Mouse (Mus musculus): ENCODE measurements around the gene Fcgrt. TPM values are rescaled to one million over a fixed set of nuclear protein-coding genes. Genes with fewer than 3 reads are reported as not detected.

Fcgrt gene
- polyA plus RNA-seq, 1 experiment from 2014 or later: 53.8 TPM

GRCm38 (mm10) chr7:45056972-45057348 lies 46.7 kb downstream of the Fcgrt start:
- Histone ChIP-seq H3K9me3 (ENCODE audit: control insufficient read depth, low read length) (no peaks in the 10 kb centered on the region), H3K4me2 (ENCODE audit: low read length) (no peak overlapping the region), H3K36me3 (ENCODE audit: control insufficient read depth, insufficient read depth, low read length) (no peaks in the 10 kb centered on the region), H3K4me3 (ENCODE audit: control insufficient read depth in 1 of 2, insufficient read depth in 1 of 2, low read depth in 1 of 2, low read length in 2 of 2) (no peak overlapping the region), H3K27me3 (ENCODE audit: control insufficient read depth, insufficient read depth, low read length) (no peaks in the 10 kb centered on the region), H3K4me1 (ENCODE audit: control insufficient read depth in 2 of 2, insufficient read depth in 2 of 2, low read length in 2 of 2) (peaks cover 5 to 7% of the 10 kb centered on the region in 2 experiments; a peak in 3 of 4 replicates), H3K27ac (replicated peaks in 1 of 2; ENCODE audit: control insufficient read depth in 1 of 2, insufficient read depth in 1 of 2, low read depth in 2 of 2, low read length in 2 of 2) (no peak overlapping the region), H3K9ac (ENCODE audit: low read length) (no peak overlapping the region)
- ATAC-seq (ENCODE audit: insufficient number of reproducible peaks, insufficient read depth, low FRiP score, low read depth): no peak

- no peak overlapping the region for H3K9ac ChIP-seq (ENCODE audit: low read length)
- H3K9me3 ChIP-seq (ENCODE audit: control insufficient read depth, low read length): no peaks in the 10 kb centered on the region
- peaks cover 7 to 8% of the 10 kb centered on the region in 2 experiments; a peak in 3 of 4 replicates for H3K4me1 ChIP-seq (ENCODE audit: control insufficient read depth in 2 of 2, insufficient read depth in 2 of 2, low read length in 2 of 2)
- H3K36me3 ChIP-seq (ENCODE audit: control insufficient read depth, insufficient read depth, low read length): no peaks in the 10 kb centered on the region
- WGBS: 61% methylated on average over 14 of the region's 14 CpGs
- H3K27ac ChIP-seq (replicated peaks in 1 of 2; ENCODE audit: control insufficient read depth in 1 of 2, insufficient read depth in 1 of 2, low read depth in 2 of 2, low read length in 2 of 2): no peak overlapping the region
- H3K4me2 ChIP-seq (ENCODE audit: low read length): no peak overlapping the region
- no peaks in the 10 kb centered on the region for H3K27me3 ChIP-seq (ENCODE audit: control insufficient read depth, insufficient read depth, low read length)
- no peak overlapping the region for H3K4me3 ChIP-seq (ENCODE audit: control insufficient read depth in 1 of 2, insufficient read depth in 1 of 2, low read depth in 1 of 2, low read length in 2 of 2)
- no peak for ATAC-seq (ENCODE audit: insufficient number of reproducible peaks, insufficient read depth, low FRiP score, low read depth)
Observed at GRCm38 (mm10) chr7:45056329-45056971, 47.2 kb downstream of the Fcgrt start.

- Histone ChIP-seq H3K27ac (replicated peaks in 1 of 2; ENCODE audit: control insufficient read depth in 1 of 2, insufficient read depth in 1 of 2, low read depth in 2 of 2, low read length in 2 of 2) (peak overlapping the region; percentile 92 to 97), H3K9ac (ENCODE audit: low read length) (peak overlapping the region; percentile 92), H3K4me2 (ENCODE audit: low read length) (peak overlapping the region; percentile 97), H3K4me3 (ENCODE audit: control insufficient read depth in 1 of 2, insufficient read depth in 1 of 2, low read depth in 1 of 2, low read length in 2 of 2) (peak overlapping the region; percentile 45 to 75), H3K36me3 (ENCODE audit: control insufficient read depth, insufficient read depth, low read length) (peaks cover 18% of the 10 kb centered on the region), H3K9me3 (ENCODE audit: control insufficient read depth, low read length) (no peaks in the 10 kb centered on the region), H3K4me1 (ENCODE audit: control insufficient read depth in 2 of 2, insufficient read depth in 2 of 2, low read length in 2 of 2) (peaks cover 7 to 14% of the 10 kb centered on the region in 2 experiments; a peak in 3 of 4 replicates), H3K27me3 (ENCODE audit: control insufficient read depth, insufficient read depth, low read length) (no peaks in the 10 kb centered on the region)
- peak; percentile 95 for ATAC-seq (ENCODE audit: insufficient number of reproducible peaks, insufficient read depth, low FRiP score, low read depth)
- WGBS: under 1% methylated on average over 33 of the region's 33 CpGs
Observed at GRCm38 (mm10) chr7:45053931-45054510, 49.6 kb downstream of the Fcgrt start.

- Histone ChIP-seq H3K4me3 (ENCODE audit: control insufficient read depth in 1 of 2, insufficient read depth in 1 of 2, low read depth in 1 of 2, low read length in 2 of 2) (peak overlapping the region; percentile 75 to 99), H3K4me2 (ENCODE audit: low read length) (peak overlapping the region; percentile 97), H3K36me3 (ENCODE audit: control insufficient read depth, insufficient read depth, low read length) (peaks cover 25% of the 10 kb centered on the region), H3K27me3 (ENCODE audit: control insufficient read depth, insufficient read depth, low read length) (no peaks in the 10 kb centered on the region), H3K9me3 (ENCODE audit: control insufficient read depth, low read length) (no peaks in the 10 kb centered on the region), H3K4me1 (ENCODE audit: control insufficient read depth in 2 of 2, insufficient read depth in 2 of 2, low read length in 2 of 2) (peaks cover 7 to 14% of the 10 kb centered on the region in 2 experiments; a peak in 3 of 4 replicates), H3K27ac (replicated peaks in 1 of 2; ENCODE audit: control insufficient read depth in 1 of 2, insufficient read depth in 1 of 2, low read depth in 2 of 2, low read length in 2 of 2) (peak overlapping the region; percentile 97), H3K9ac (ENCODE audit: low read length) (peak overlapping the region; percentile 92)
- WGBS: under 1% methylated on average over 21 of the region's 59 CpGs
- ATAC-seq (ENCODE audit: insufficient number of reproducible peaks, insufficient read depth, low FRiP score, low read depth): peak; percentile 58
Observed at GRCm38 (mm10) chr7:45053117-45053930, 50.3 kb downstream of the Fcgrt start.

GRCm38 (mm10) chr7:45052862-45053116 lies 50.9 kb downstream of the Fcgrt start, which contains the start of gene Prr12:
TSS of gene Prr12 (minus strand) at chr7:45052881.
- Histone ChIP-seq H3K36me3 (ENCODE audit: control insufficient read depth, insufficient read depth, low read length) (peaks cover 30% of the 10 kb centered on the region), H3K27ac (replicated peaks in 1 of 2; ENCODE audit: control insufficient read depth in 1 of 2, insufficient read depth in 1 of 2, low read depth in 2 of 2, low read length in 2 of 2) (peak within 1 kb of the TSS; percentile 97), H3K9me3 (ENCODE audit: control insufficient read depth, low read length) (no peaks in the 10 kb centered on the region), H3K27me3 (ENCODE audit: control insufficient read depth, insufficient read depth, low read length) (no peaks in the 10 kb centered on the region), H3K4me3 (ENCODE audit: control insufficient read depth in 1 of 2, insufficient read depth in 1 of 2, low read depth in 1 of 2, low read length in 2 of 2) (peak within 1 kb of the TSS; percentile 75 to 99), H3K4me1 (ENCODE audit: control insufficient read depth in 2 of 2, insufficient read depth in 2 of 2, low read length in 2 of 2) (peaks cover 7 to 14% of the 10 kb centered on the region in 2 experiments; a peak in 3 of 4 replicates), H3K4me2 (ENCODE audit: low read length) (peak within 1 kb of the TSS; percentile 97), H3K9ac (ENCODE audit: low read length) (peak within 1 kb of the TSS; percentile 92)
- WGBS: 0% methylated on average over 8 of the region's 18 CpGs
- no peak; the same call in 1 of the 2 replicates for ATAC-seq (ENCODE audit: insufficient number of reproducible peaks, insufficient read depth, low FRiP score, low read depth)

- WGBS: under 1% methylated on average over 38 of the region's 38 CpGs
- H3K4me1 ChIP-seq (ENCODE audit: control insufficient read depth in 2 of 2, insufficient read depth in 2 of 2, low read length in 2 of 2): peaks cover 7 to 14% of the 10 kb centered on the region in 2 experiments; a peak in 3 of 4 replicates
- H3K27ac ChIP-seq (replicated peaks in 1 of 2; ENCODE audit: control insufficient read depth in 1 of 2, insufficient read depth in 1 of 2, low read depth in 2 of 2, low read length in 2 of 2): peak overlapping the region; percentile 87 to 97
- peak overlapping the region; percentile 75 to 99 for H3K4me3 ChIP-seq (ENCODE audit: control insufficient read depth in 1 of 2, insufficient read depth in 1 of 2, low read depth in 1 of 2, low read length in 2 of 2)
- H3K9me3 ChIP-seq (ENCODE audit: control insufficient read depth, low read length): no peaks in the 10 kb centered on the region
- H3K9ac ChIP-seq (ENCODE audit: low read length): peak overlapping the region; percentile 92
- peaks cover 35% of the 10 kb centered on the region for H3K36me3 ChIP-seq (ENCODE audit: control insufficient read depth, insufficient read depth, low read length)
- no peaks in the 10 kb centered on the region for H3K27me3 ChIP-seq (ENCODE audit: control insufficient read depth, insufficient read depth, low read length)
- peak overlapping the region; percentile 97 for H3K4me2 ChIP-seq (ENCODE audit: low read length)
- no peak for ATAC-seq (ENCODE audit: insufficient number of reproducible peaks, insufficient read depth, low FRiP score, low read depth)
Observed at GRCm38 (mm10) chr7:45052181-45052861, 51.3 kb downstream of the Fcgrt start.

GRCm38 (mm10) chr7:45051601-45051974 lies 52.1 kb downstream of the Fcgrt start:
- Histone ChIP-seq H3K27me3 (ENCODE audit: control insufficient read depth, insufficient read depth, low read length) (no peaks in the 10 kb centered on the region), H3K4me2 (ENCODE audit: low read length) (peak overlapping the region; percentile 97), H3K9ac (ENCODE audit: low read length) (peak overlapping the region; percentile 92), H3K9me3 (ENCODE audit: control insufficient read depth, low read length) (no peaks in the 10 kb centered on the region), H3K36me3 (ENCODE audit: control insufficient read depth, insufficient read depth, low read length) (peaks cover 42% of the 10 kb centered on the region), H3K27ac (replicated peaks in 1 of 2; ENCODE audit: control insufficient read depth in 1 of 2, insufficient read depth in 1 of 2, low read depth in 2 of 2, low read length in 2 of 2) (peak overlapping the region; percentile 87 to 97), H3K4me3 (ENCODE audit: control insufficient read depth in 1 of 2, insufficient read depth in 1 of 2, low read depth in 1 of 2, low read length in 2 of 2) (peak overlapping the region; percentile 75 to 99), H3K4me1 (ENCODE audit: control insufficient read depth in 2 of 2, insufficient read depth in 2 of 2, low read length in 2 of 2) (peaks cover 7 to 14% of the 10 kb centered on the region in 2 experiments; a peak in 3 of 4 replicates)
- WGBS: 3% methylated on average over 13 of the region's 13 CpGs
- ATAC-seq (ENCODE audit: insufficient number of reproducible peaks, insufficient read depth, low FRiP score, low read depth): no peak
